Mouse (Mus musculus) CH12.LX (cell line): ENCODE measurements at regions not wholly inside any gene's neighbourhood (a gene's known extent, or its start where the extent isn't known, plus 50 kb on each side); places are given as distances from the start of the nearest gene placed in this dataset.

ENCODE experiments used
- CTCF ChIP-seq, 2 experiments: IDR thresholded peaks in 1 of 2; conservative IDR thresholded peaks in 1 of 2; 2 replicates each; pipeline ENCODE4 v1.5.1; 2011 to 2012; ENCODE audit warnings: low read depth in 2 of 2, low read length in 2 of 2, improper control_type of control experiment in 1 of 2, inconsistent platforms in 1 of 2, mild to moderate bottlenecking in 1 of 2, moderate library complexity in 1 of 2
- EP300 ChIP-seq: IDR thresholded peaks from 2 replicates; pipeline ENCODE4 v1.6.1; 2011; ENCODE audit warnings: low read length, improper control_type of control experiment
- GABPA ChIP-seq: IDR thresholded peaks from 2 replicates; pipeline ENCODE4 v1.6.1; 2012; ENCODE audit warnings: low read depth, low read length, improper control_type of control experiment, inconsistent platforms; ENCODE audit not compliant: insufficient replicate concordance
- MAX ChIP-seq: IDR thresholded peaks from 2 replicates; pipeline ENCODE4 v1.6.1; 2011; ENCODE audit warnings: low read length, improper control_type of control experiment
- MYC ChIP-seq: IDR thresholded peaks from 2 replicates; pipeline ENCODE4 v1.6.1; 2011; ENCODE audit warnings: low read depth, mild to moderate bottlenecking, improper control_type of control experiment, low read length
- NRF1 ChIP-seq: IDR thresholded peaks from 2 replicates; pipeline ENCODE4 v1.6.1; 2014; ENCODE audit warnings: low read depth, mild to moderate bottlenecking, inconsistent platforms, low read length, improper control_type of control experiment, moderate library complexity
- POLR2A ChIP-seq: IDR thresholded peaks from 2 replicates; pipeline ENCODE4 v1.6.1; 2011; ENCODE audit warnings: low read depth, mild to moderate bottlenecking, improper control_type of control experiment, low read length
- RCOR1 ChIP-seq: conservative IDR thresholded peaks from 2 replicates; pipeline ENCODE4 v1.6.1; 2012; ENCODE audit warnings: low read depth, mild to moderate bottlenecking, inconsistent platforms, low read length, improper control_type of control experiment
- SIN3A ChIP-seq: IDR thresholded peaks from 2 replicates; pipeline ENCODE4 v1.6.1; 2012; ENCODE audit warnings: low read length, improper control_type of control experiment, inconsistent platforms
- TCF12 ChIP-seq: IDR thresholded peaks from 2 replicates; pipeline ENCODE4 v1.6.1; 2014; ENCODE audit warnings: low read depth, mild to moderate bottlenecking, inconsistent platforms, low read length, improper control_type of control experiment

GRCm38 (mm10) chr8:34623783-34624182, 512.2 kb upstream of the Gm10131 start:
- TF ChIP-seq POLR2A: no peak
- no peak for TF ChIP-seq CTCF (conservative IDR thresholded peaks at IDR 0.05 in 1 of 2, IDR thresholded peaks at IDR 0.05 in 1 of 2; ENCODE audit: low read depth in 2 of 2, low read length in 2 of 2)
- TF ChIP-seq EP300: no peak
- TF ChIP-seq TCF12: no peak
- TF ChIP-seq NRF1: no peak
- TF ChIP-seq RCOR1: no peak
- no peak for TF ChIP-seq MAX
- no peak for TF ChIP-seq MYC
- TF ChIP-seq GABPA: no peak
- TF ChIP-seq SIN3A: no peak
